Mouse (Mus musculus) liver, embryonic 14.5 days (tissue): Measurements from ENCODE around the gene Gm17660.

Source experiments
- CTCF ChIP-seq: IDR thresholded peaks from 2 replicates; pipeline ENCODE4 v1.5.1; 2016; ENCODE audit warnings: antibody characterized with exemption, low read depth, control low read depth
- EP300 ChIP-seq: IDR thresholded peaks from 2 replicates; pipeline ENCODE4 v1.6.1; 2016; ENCODE audit warnings: antibody characterized with exemption, low read depth

DNA sequence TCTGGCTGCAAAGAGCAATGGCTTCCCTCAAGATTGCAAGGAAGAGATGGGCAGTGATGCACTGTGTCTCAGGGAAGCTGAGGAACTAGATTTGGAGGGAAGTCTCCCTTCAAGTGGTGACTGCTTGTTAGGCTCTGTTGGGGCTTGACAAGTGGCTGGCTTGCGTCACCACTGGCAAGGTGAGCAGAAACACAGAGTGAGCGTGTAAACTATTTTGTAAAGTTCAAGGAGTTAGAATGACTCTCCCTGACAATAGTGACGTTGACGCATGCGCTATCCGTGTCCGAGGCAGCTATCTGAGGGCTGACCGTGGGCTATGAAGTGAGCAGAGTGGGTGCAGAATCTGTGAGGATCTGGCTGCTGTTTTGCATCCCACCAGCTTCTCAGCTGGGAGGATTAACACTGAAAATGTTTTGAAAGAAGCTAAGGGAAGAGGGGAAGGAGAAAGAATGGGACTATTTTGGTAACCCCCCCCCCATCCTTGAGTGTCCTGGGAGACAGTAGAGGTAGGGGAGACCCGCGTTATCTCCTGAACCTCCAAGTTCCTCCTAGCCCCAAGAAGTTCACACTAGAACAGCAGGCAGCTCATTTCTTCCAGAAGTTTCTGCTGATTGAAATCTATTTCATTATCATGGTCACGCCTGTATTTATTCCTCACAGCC, 18.1 kb upstream of the Gm17660 start:
- TF ChIP-seq CTCF = no peak
- no peak for TF ChIP-seq EP300
